Mouse (Mus musculus) hindbrain, postnatal 0 days (tissue): ENCODE measurements at regions not wholly inside any gene's neighbourhood (a gene's known extent, or its start where the extent isn't known, plus 50 kb on each side); places are given as distances from the start of the nearest gene placed in this dataset.

ENCODE experiments used
- ATAC-seq: fragments of 200-750 bp; cut with Nextera tagmentation; 2 replicates; pipeline ENCODE4 v1.8.0; 2017; ENCODE audit warnings: mild to moderate bottlenecking, moderate TSS enrichment, moderate library complexity
- DNase-seq: peaks from one replicate; pipeline ENCODE4 v3.0.0-alpha.2; 2015; ENCODE audit warnings: low spot score
- H3K27ac ChIP-seq: fragments of 300-500 bp; sonication (generic); 2 replicates; pipeline ENCODE4 v1.5.1; 2014; ENCODE audit warnings: mild to moderate bottlenecking
- H3K27me3 ChIP-seq: fragments of 300-500 bp; sonication (generic); 2 replicates; pipeline ENCODE4 v1.6.1; 2014; ENCODE audit warnings: low read length, mixed read lengths; ENCODE audit not compliant: insufficient read depth
- H3K36me3 ChIP-seq: fragments of 300-500 bp; sonication (generic); 2 replicates; pipeline ENCODE4 v1.6.1; 2014; ENCODE audit warnings: low read length, mixed read lengths; ENCODE audit not compliant: insufficient read depth
- H3K4me1 ChIP-seq: fragments of 300-500 bp; sonication (generic); 2 replicates; pipeline ENCODE4 v1.6.1; 2014; ENCODE audit warnings: antibody characterized with exemption, low read length, mixed read lengths; ENCODE audit not compliant: insufficient read depth
- H3K4me2 ChIP-seq: fragments of 300-500 bp; sonication (generic); 2 replicates; pipeline ENCODE4 v1.6.1; 2014; ENCODE audit warnings: low read depth, mild to moderate bottlenecking, low read length, moderate library complexity, mixed read lengths
- H3K4me3 ChIP-seq: fragments of 300-500 bp; sonication (generic); 2 replicates; pipeline ENCODE4 v1.5.1; 2014; ENCODE audit warnings: low read length
- H3K9ac ChIP-seq: fragments of 300-500 bp; sonication (generic); replicated peaks from 2 replicates; pipeline ENCODE4 v1.6.1; 2014; ENCODE audit warnings: mild to moderate bottlenecking, low read length, moderate library complexity, mixed read lengths
- H3K9me3 ChIP-seq: fragments of 300-500 bp; sonication (generic); 2 replicates; pipeline ENCODE4 v1.6.1; 2016; ENCODE audit warnings: low read length, mixed read lengths
- CTCF ChIP-seq: IDR thresholded peaks from 2 replicates; pipeline ENCODE4 v1.5.1; 2016; ENCODE audit warnings: antibody characterized with exemption, control low read depth, low read depth
- WGBS: fragments of 180-500 bp; shearing (Covaris S2); extraction: QIAGEN DNeasy Blood & Tissue Kit; methylation state at CpG from one replicate; pipeline ENCODE4 v1.1.7; 2014; 5-methylcytosine and 5-hydroxymethylcytosine counted together

GRCm38 (mm10) chr1:95719449-95719848 is 52.1 kb upstream of the St8sia4 start:
- no peak for ATAC-seq
- H3K27me3 ChIP-seq = no peaks in the 10 kb centered on the region
- TF ChIP-seq CTCF = no peak
- no peaks in the 10 kb centered on the region for H3K36me3 ChIP-seq
- no peak overlapping the region for H3K4me3 ChIP-seq
- 86% methylated on average over 2 of the region's 2 CpGs for whole genome bisulfite sequencing
- H3K27ac ChIP-seq = no peak overlapping the region
- no peaks in the 10 kb centered on the region for H3K9me3 ChIP-seq
- no peak overlapping the region for H3K4me2 ChIP-seq
- no peak overlapping the region for H3K9ac ChIP-seq
- DNase-seq = no peak
- no peaks in the 10 kb centered on the region for H3K4me1 ChIP-seq

GRCm38 (mm10) chr1:95718794-95719193 is 51.4 kb upstream of the St8sia4 start:
- DNase-seq (no peak), ATAC-seq (no peak)
- Histone ChIP-seq H3K4me1 (no peaks in the 10 kb centered on the region), H3K36me3 (no peaks in the 10 kb centered on the region), H3K4me2 (no peak overlapping the region), H3K9me3 (no peaks in the 10 kb centered on the region), H3K27me3 (no peaks in the 10 kb centered on the region), H3K9ac (no peak overlapping the region), H3K4me3 (no peak overlapping the region), H3K27ac (no peak overlapping the region)
- TF ChIP-seq CTCF = no peak
- 91% methylated on average over 1 of the region's 1 CpGs for WGBS
